Mouse (Mus musculus): ENCODE results near the gene Utf1.

Gene Utf1

DNA sequence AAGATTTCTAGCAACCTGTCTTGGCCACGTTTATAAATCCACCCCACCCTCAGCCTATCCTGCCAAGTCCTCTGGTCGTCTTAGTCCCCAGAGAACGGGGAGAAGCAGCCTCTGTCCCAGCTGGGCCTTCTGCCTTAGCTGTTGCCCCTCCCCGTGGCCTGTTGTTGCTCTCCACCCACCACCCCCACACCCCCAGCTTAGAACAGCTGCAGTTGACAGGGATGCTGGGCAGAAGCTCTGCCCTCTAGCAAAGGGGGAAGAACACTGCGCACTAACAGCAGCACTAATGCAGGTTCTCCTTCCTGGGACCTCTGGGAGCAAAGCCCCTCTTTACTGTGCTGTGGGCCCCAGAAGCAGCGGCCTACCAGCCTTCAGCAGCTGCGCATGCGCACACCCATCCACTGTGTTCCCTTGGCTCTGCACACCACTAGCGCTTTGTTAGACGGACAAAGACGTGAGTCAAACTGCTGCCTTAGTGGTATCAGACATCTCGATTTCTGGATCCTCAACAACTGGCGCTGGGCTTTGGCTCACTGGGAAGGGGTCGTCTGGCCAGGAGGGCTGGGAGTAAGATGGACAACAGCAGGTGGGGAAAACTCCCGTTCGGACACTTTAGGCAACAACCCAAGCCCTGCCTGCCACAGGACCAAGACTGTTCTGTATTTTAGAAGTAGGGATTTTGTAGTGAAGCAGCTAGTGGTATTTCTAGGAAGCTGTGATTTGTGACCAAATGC is 2.9 kb upstream of the Utf1 start:
- no peak for DNase-seq

DNA sequence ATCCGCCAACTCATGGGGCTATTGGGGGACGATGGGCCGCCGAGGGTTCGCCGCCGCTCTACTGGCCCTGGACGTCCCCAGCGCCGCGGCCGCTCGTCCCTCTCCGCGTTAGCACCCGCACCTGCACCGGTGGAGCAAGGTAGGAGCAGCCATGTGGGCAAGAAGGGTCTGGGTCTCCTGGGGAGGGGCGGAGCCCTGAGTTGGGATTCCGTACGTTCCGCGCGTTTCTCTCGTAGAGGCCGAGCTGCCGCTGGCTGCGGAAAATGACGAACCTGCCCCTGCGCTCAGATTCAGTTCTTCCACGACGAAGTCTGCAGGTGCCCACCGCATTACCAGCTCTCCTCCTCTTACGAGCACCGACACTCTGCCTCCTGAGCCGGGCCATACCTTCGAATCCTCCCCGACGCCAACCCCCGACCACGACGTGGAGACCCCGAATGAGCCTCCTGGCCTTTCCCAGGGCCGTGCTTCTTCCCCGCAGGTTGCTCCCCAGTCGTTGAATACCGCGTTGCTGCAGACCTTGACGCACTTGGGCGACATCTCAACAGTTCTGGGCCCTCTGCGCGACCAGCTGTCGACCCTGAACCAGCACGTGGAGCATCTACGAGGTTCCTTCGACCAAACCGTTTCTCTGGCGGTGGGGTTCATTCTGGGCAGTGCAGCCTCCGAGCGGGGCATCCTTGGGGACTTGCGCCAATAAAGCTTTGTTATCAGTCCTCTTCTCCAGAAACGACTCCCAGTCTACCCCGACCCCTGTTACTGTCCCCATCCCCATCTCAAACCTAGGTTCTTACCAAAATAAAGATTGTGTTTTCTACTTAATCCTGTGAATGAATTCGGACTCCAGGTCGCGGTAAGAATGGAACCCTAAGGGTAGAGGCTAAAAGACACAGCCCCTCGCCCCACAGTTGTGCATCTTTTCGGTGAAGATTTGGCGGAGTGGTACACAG is 977 bp downstream of the Utf1 start:
- DNase-seq = no peak

DNA sequence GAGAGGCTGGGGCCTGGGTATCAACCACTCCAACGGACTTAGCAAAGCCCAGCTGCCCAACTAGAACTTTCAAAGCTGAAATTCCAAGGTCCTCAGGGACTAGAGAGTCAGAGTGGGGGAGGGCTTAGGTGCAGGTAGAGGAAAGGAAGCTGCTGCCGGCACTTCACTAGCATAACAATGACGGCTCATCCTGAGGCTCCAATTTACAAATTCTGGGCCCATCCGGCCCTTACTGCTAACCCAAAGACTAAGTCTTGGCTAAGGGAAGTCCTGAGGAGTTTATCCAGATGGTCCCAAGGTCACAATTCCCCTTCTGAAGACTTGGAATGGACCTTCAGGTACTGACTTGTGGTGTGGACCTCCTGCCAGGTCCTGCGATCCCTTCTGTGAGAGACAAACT is 1.9 kb downstream of the Utf1 start:
- no peak for DNase-seq

DNA sequence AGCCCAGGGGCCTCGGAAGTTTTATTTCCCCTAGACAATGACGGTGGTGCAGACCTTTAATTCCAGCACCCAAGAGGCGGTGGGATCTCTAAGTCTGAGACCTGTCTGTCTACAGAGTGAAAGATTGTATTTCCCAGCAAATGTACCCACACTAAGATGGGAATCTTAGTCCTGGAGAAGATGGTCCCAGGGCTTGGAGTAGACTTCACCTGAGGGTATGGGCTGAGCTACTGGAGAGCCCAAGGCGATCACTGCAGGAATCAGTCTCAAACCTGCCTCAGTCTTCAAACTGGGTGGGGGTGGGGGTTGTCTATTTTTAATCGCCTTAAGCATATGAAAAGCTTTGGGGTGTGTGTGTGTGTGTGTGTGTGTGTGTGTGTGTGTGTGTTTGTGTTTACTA is 2.4 kb downstream of the Utf1 start:
- no peak for DNase-seq

DNA sequence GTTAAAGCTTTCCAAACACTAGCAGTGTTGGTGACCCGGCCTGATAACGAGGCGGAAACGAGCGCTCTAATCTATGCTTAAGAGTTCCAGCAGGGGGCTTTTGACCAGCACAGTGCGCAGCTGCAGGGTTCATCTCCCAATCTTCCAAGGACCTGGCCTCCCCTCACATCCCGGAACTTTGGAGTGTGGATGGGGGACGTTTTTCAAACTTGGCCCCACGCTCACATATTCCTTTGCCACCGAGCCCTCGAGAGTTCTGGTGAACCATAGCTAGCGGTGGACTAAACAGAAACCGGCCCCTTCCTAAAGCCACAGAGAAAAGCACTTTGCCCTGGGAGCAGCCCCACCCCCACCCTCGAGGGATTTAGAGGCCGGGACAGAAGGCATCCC is 6.3 kb downstream of the Utf1 start:
- DNase-seq = peak; percentile 24

DNA sequence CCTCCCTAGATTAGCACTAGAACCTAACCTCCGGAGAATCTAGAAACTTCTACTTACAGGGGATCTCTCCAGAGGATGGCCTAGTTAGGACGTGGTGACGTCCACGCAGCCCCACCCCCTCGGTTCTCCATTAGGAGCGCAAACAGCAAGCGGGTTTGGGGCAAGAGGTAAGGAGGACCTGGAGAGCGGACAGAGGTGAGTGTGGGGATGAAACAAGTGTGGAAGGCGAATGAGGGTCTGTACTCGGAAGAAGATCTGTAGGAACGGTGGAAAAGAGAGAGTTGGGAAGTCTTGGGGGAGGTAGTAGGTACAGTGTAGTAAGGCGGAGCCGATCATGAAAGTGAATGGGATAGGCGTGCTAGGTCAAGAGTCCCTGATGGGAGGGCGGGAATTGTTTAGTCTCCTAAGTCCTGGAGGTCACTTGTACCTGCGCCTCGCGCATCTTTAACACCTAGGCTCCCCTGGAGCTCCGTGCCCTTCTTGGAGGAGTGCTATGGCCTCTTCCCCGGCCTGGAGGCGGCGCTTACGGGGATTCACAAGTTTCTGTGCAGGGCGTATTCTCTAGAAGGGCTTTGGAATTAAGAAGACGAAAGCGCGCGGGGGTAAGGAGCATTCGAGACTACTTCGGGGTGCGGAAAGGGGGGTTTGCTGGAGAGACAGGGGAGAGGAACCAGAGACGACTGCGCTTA is 6.8 kb downstream of the Utf1 start:
- peak; percentile 45 for DNase-seq

DNA sequence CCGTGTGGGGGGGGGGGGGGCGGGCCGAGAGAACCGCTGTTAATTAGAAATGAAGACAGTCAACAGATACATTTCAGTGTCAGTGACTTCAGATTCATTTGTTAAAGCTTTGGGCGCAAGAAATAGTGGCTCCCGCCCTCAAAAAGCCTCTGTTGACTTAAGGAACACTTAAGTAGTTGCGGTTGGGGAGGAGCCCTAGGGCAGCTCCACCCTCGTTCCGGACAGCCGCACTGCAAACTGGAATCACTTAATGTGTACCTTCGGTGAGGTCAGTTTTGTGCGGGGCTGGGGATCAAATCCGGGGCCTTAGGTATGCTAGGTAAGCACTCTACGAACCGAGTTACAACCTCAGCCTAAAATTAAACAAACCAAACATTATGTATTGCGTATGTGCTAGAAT is 7.5 kb downstream of the Utf1 start:
- DNase-seq = peak; percentile 24

DNA sequence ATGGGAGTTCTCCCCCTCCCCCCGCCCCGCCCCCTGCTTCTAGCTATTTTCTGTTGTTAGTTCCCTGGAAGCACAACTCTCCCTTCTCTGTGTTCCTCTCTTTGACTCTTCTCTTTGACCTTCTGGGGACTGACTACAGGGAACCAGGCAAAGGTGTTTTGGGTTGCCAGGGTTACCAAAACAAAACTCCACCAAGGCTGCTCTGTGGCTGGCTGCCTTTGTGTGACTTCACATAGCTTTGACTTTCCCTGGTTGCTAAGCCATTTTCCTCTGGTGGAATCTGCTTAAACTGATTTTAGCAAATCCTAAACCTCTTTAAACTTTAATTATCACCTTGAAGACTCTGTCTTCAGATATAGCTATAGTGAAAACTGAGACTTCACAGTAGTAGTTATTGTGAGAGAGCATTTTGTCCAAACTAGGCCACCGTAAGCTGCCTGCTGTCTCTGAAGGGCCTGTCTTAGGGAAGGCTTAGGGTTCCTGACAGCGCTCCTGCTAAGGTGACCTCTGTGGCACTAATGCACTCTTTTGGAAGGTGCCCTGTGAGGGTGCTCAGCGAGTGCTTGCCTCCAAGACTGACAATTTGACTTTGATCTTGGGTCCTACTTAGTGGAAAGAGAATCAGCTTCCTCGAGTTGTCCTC is 8.5 kb downstream of the Utf1 start:
- DNase-seq = no peak

DNA sequence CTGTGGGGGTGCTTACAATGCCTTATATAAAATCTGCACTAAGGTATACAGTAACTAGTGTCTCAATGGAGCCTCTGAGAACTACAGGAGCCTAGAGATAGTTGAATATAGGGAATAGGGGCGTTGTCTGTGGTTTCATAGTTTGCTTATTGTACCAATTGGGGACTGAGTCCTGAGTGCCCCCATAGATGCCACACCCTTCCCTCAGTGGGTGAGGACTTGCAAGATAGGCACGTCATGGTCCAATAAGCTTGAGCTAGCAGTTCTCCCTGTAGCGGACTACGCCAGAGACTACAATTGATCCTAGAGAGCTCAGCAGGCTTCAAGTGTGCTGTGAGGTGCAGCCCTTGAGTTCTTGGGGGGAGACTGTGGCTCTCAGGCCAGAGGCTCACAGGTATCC is 11.9 kb downstream of the Utf1 start:
- no peak for DNase-seq

DNA sequence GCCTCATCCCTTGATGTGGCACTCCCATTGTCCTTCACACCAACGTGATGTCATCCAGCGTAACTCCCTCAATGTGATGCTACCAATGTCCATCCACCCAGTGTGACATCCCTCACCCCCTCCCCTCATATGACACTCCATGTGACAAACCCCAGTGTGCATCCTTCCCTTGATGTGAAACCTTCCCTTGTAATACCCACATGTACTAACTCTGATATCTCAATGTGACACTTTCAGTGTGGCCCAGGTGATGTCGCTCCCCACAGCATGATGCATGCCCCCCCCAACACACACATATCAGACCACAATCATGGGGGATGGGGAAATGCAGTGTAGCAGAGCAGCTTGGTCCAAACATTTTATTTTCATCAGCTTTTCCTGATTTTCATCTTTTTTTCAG is 13.1 kb downstream of the Utf1 start:
- no peak for DNase-seq

DNA sequence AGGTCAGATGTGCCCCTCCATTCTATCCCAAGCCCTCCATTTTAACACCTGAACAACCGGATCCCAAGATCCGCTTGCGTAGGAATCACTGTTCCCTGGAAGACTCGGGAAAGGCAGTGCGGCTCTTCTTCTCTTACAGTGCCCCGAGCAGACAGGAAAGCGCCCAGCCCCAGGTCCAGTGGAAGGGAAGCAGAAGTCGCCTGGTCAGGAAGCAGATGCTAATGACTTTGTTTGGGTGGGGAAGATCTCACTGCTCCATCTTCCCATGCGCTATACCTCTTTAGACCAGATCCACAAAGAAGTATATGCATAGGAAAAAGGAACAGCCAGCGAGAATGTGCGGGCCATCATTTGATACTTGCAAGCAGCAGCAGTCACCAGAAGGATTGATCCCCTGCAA is 13.8 kb downstream of the Utf1 start:
- no peak for DNase-seq

DNA sequence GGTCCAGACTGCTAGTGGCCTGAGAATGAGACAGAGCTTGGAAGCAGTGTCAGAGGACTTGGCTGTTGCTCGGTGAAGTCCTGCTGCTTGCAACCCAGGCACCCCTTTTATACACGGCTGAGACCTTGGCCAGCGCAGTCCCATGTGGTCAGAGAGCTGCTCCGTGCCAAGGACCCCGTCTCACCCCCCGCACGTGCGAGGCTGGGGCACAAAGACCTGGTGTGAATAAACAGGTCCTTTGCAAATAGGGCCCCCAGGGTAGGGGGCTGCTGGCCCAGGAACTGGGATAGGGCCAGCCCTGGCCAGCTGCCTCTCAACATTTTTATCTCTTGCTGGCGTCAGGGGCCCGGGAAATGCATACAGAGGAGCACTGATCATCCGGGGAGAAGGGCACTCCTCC is 14.4 kb downstream of the Utf1 start:
- no peak for DNase-seq

DNA sequence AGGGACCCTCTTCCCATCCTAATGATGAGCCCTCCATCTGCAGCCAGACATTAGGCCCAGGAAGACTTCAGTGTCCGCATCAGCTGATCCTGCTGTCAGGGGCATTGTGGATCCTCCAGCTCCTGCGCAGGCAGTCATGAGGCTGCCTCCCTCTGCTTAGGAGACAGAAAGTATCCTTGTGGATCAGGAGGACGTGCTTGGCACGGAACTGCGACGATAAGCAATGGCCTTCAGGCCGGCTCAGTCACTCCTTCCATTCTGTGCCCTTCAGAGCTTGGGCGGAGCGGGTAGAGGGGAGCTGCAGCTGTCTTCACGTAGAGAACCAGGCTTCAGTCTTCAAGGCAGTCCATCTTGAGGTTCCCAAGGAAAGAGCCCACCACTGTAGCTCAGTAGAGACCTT is 17.6 kb downstream of the Utf1 start:
- DNase-seq = no peak

DNA sequence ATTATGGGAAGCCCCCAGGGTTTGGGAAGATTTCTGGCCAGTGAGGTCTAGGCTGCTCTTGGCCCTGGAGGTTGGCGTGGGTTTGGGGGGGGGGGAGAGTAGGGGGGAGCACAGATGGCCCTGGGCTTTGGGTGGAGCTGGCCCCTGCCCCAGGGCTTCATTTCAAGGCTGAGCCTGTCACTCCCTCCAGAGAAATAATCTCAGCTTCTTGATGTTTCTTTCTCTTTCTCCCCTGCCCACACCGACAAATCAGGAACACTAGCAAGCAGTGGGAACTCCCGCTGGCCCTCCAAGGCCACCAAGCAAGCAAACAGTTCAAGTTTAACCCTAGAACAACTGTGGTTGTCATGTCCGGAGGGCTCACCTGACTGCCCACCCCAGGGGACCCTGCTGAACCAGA is 20.2 kb downstream of the Utf1 start:
- no peak for DNase-seq

DNA sequence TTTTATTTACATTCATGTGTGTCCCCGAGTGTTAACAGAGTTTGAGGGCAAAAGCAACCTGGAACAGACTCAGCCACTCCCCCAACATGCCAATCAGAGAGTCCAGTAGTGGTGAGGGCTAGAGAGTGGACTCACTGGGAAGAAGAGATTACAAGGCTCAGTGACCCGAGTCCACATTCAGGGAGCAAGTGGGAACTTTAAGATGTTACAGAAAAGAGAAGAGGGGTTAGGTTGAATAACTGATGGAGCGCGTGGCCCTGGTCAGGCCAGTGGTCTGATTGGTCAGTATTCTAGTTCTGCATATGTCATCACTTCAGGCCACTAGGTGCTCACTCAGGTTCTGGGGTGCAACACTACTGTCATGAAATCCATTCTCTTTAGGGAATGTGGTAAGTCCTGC is 23.6 kb downstream of the Utf1 start:
- DNase-seq = no peak

DNA sequence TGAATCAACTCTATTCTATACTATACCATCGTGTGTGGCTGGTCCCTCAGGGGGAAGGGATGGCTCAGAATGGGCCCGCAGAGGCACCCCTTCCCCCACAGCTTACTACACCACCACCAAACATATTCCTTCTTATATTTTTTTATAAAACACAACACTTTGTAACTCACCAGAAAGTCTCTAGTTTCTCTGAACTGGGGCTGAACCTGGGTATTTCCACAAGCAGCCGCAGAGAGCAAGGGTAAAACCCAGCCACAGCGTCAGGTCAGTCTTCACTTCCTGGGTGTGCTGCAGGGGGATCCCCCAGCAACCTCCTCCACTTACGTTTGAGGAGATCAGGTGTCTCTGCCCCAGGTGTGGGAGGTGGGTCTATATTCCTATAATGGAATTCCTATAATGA is 24.8 kb downstream of the Utf1 start:
- DNase-seq = no peak

DNA sequence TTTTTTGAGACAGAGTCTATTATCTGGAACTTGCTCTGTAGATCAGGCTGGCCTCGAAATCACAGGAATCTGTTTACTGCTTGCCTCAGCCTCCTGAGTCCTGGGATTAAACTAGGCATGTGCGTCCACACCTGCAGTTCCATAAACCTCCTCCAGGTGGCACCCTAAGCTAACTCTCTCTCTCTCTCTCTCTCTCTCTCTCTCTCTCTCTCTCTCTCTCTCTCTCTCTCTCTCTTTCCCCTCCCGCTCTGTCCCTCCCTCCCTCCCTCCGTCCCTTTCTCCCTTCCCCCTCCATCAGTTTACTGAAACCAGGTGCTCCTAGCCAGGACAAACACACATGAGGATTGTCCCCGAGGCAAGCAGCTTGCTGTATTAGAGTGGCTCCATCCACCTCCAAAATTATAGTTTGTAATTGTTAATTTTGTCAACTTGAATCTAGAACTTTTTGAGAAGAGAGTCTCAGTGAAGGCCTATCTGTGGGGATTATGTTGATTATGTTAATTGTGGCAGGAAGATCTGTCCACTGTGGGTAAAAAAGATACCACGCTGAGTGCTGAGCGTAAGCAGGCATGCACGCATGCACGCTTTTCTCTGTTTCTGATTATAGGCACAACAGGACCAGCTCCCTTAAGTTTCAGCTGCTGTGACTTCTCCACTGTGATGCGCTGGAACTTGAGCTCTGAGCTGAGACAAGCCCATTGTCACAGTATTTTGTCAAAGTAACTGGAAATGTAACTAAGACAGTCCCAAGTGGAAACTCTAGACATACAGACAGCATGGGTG is 25.9 kb downstream of the Utf1 start:
- DNase-seq = peak; percentile 83

DNA sequence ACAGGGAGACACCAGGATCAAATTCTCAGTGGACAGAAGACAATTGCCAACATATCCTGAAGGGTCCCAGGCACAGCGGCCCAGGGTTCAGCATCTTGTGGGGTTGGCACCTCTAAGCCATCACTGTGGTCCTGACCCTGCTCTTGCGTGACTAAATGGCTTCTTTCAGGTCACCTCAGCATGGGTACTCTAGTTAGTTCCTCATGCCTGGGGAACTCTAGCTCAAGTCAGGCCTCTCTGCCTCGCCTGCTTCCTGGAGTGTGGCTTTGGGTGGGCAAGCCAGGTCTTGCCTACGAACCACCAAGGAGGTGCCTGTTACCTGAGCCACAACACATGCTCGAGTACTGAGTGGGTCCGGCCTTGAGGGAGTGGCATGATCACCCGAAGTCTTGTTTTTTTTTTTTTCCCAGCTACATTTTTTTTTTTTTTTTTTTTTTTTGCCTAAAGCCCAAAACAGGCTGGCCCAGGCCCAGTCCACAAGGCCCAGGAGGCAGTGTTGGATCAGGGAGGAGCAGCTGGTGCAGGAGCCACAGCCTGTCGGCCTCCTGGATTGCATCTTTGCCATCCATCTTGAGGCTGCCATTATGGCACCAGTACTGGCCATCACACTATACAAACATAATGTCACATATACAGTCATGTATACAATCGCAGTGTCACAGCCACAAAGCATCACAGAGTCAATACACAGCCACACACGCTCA is 26.8 kb downstream of the Utf1 start:
- no peak for DNase-seq

DNA sequence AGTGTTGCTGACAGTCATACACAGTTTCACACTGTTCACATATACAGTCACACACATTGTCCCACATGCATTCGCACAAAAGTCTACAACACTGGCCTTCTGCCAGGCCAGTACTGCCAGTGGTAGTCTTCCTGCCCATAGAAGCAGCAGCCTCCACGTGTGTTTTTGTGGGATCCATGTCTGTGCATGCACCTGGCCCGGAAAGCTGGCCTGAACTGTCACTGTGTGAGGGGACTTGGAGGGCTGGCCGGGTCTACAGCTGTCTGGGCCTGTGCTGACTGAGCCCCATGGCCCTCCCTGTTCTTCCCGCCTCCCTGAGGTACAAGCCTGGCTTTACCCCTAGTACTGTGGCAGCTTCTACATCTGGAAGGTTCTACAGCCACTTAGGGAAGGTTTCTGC is 27.4 kb downstream of the Utf1 start:
- no peak for DNase-seq

DNA sequence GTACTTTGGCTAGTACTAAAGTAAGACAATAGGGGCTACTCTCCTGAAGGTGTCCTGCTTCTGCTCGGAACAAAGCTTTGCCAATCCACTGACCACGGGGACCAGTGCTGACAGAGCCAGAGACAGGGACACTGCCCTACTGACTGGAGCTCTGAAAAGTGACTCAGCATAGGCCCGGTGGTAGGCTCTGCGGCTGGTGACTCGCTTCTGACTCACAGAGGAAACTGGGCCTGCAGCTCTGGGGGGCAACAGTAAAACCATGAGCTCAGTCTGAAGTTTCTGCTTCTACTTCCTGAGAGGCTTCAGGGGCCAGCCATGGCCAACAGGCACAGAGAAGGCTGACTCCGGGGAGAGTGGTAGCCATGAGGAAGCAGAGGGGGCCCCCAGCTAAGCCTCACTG is 27.8 kb downstream of the Utf1 start:
- no peak for DNase-seq

DNA sequence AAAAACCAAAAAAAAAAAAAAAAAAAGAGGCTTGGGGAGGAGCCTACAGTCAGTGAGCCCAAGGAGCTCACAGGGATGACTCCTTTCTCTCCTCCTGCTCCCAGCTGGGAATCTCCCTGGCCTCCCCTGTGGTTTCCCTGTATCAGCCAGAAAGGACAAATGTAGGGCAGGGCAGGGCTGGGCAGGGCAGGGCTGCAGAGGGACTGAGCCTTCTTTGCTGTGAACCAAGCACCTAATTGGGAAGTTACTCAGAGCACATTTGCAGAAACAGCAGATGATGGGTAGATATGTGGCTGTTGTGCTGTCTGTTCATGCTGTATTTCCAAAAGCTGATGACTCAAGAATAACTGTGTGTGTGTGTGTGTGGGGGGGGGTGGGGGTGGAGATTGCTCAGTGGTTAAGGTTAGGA is 29.3 kb downstream of the Utf1 start:
- no peak for DNase-seq

DNA sequence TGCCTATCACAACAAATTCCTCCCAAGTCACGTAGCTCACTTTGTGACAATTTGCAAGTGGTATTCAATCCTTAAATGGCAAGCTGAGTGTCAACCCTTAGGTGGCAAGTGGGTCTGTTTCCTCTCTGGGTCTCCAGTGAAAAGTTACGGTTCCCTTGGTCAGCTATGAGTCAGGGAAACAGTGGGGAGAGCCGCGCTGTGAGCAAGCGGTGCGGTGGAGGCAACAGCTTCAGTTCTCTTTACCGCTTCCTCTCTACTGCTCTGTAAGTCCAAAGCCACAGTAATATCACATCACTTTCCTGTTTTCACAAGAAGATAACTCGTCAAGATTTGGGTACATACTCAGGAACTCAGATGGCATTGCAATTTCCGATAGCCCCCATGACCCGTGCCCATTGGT is 30.7 kb downstream of the Utf1 start:
- DNase-seq = no peak
